Mouse (Mus musculus) myocyte (in vitro differentiated cells): Measurements from ENCODE around the gene Ccdc24.

Experiments used
- CEBPB ChIP-seq: IDR thresholded peaks from 2 replicates; pipeline ENCODE4 v1.6.1; 2011; ENCODE audit warnings: mild to moderate bottlenecking, moderate library complexity; ENCODE audit not compliant: poor library complexity, insufficient read depth, severe bottlenecking
- E2F4 ChIP-seq: IDR thresholded peaks from one replicate; pipeline ENCODE4 v1.6.1; 2011; ENCODE audit warnings: mild to moderate bottlenecking, control low read depth, moderate library complexity; ENCODE audit not compliant: insufficient read depth
- MAX ChIP-seq: IDR thresholded peaks from one replicate; pipeline ENCODE4 v1.6.1; 2011; ENCODE audit warnings: low read depth, mild to moderate bottlenecking, control low read depth
- MYOD1 ChIP-seq, 3 experiments: IDR thresholded peaks; one replicate each; pipeline ENCODE4 v1.6.1; 2011; ENCODE audit warnings: control low read depth in 2 of 3, low read depth in 2 of 3, mild to moderate bottlenecking in 2 of 3, moderate library complexity in 1 of 3; ENCODE audit not compliant: insufficient read length in 2 of 3, control insufficient read depth in 1 of 3
- POLR2A ChIP-seq: IDR thresholded peaks from one replicate; pipeline ENCODE4 v1.6.1; 2011; ENCODE audit warnings: low read depth, mild to moderate bottlenecking, control low read depth, moderate library complexity; ENCODE audit not compliant: insufficient read length
- POLR2AphosphoS2 ChIP-seq: IDR thresholded peaks from one replicate; pipeline ENCODE4 v1.6.1; 2011; ENCODE audit warnings: low read depth, control low read depth; ENCODE audit not compliant: insufficient read length
- REST ChIP-seq: IDR thresholded peaks from one replicate; pipeline ENCODE4 v1.6.1; 2011; ENCODE audit warnings: mild to moderate bottlenecking, control low read depth, moderate library complexity; ENCODE audit not compliant: insufficient read depth, insufficient read length
- SRF ChIP-seq: IDR thresholded peaks from one replicate; pipeline ENCODE4 v1.6.1; 2011; ENCODE audit warnings: low read depth; ENCODE audit not compliant: control insufficient read depth, insufficient read length
- TCF12 ChIP-seq: IDR thresholded peaks from one replicate; pipeline ENCODE4 v1.6.1; 2011; ENCODE audit warnings: mild to moderate bottlenecking, control low read depth; ENCODE audit not compliant: poor library complexity, insufficient read depth, severe bottlenecking
- TCF3 ChIP-seq: IDR thresholded peaks from one replicate; pipeline ENCODE4 v1.6.1; 2011; ENCODE audit warnings: low read depth, control low read depth; ENCODE audit not compliant: insufficient read length
- USF1 ChIP-seq: IDR thresholded peaks from one replicate; pipeline ENCODE4 v1.6.1; 2011; ENCODE audit warnings: low read depth, mild to moderate bottlenecking, control low read depth, moderate library complexity

DNA sequence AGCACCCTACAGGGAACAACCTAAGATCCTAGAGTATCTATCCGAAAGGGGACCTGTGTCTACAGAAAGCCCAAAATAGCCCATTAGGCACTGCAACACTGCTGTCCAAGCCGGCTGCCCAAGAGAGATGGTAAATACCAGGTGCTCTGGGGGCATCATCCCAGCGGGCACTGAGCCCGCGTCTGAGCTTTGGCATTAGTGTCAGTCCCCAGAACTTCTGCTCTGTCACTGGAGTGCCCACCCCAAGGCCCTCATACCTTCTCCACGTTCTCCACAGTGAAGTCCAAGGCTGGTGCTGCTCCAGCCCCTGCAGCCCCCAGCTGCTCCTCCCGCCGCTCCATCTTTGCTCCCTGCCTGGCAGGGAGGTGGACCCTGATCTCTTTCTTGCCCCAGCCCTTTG lies 41.7 kb upstream of the Ccdc24 start:
- no peak for TF ChIP-seq POLR2A
- TF ChIP-seq REST, result no peak
- TF ChIP-seq E2F4, result no peak
- TF ChIP-seq MAX, result no peak
- no peak for TF ChIP-seq TCF12
- TF ChIP-seq USF1, result no peak
- no peak for TF ChIP-seq CEBPB
- TF ChIP-seq MYOD1 (IDR thresholded peaks at IDR 0.05; ENCODE audit: control insufficient read depth in 1 of 3, insufficient read length in 2 of 3, low read depth in 2 of 3), result peak in 1 of 3 experiments; percentile 51
- TF ChIP-seq POLR2AphosphoS2, result no peak
- TF ChIP-seq TCF3, result no peak
- TF ChIP-seq SRF, result no peak
